Mouse (Mus musculus) hindbrain, embryonic 15.5 days (tissue): ENCODE data around the gene Obp2b. TPM values are rescaled to one million over a fixed set of nuclear protein-coding genes. Genes with fewer than 3 reads are reported as not detected.

Experiments used
- ATAC-seq: fragments of 200-750 bp; cut with Nextera tagmentation; 2 replicates; pipeline ENCODE4 v1.8.0; 2017; ENCODE audit warnings: low read depth, moderate number of reproducible peaks, moderate TSS enrichment; ENCODE audit not compliant: low FRiP score
- H3K27ac ChIP-seq: fragments of 300-500 bp; sonication (generic); replicated peaks from 2 replicates; pipeline ENCODE4 v1.5.1; 2015; ENCODE audit warnings: mild to moderate bottlenecking, inconsistent platforms
- H3K27me3 ChIP-seq: fragments of 300-500 bp; sonication (generic); 2 replicates; pipeline ENCODE4 v1.6.1; 2015; ENCODE audit warnings: control low read depth, inconsistent platforms
- H3K36me3 ChIP-seq: fragments of 300-500 bp; sonication (generic); 2 replicates; pipeline ENCODE4 v1.6.1; 2015; ENCODE audit warnings: control low read depth, inconsistent platforms
- H3K4me1 ChIP-seq: fragments of 300-500 bp; sonication (generic); replicated peaks from 2 replicates; pipeline ENCODE4 v1.6.1; 2015; ENCODE audit warnings: control low read depth, inconsistent platforms
- H3K4me2 ChIP-seq: fragments of 300-500 bp; sonication (generic); 2 replicates; pipeline ENCODE4 v1.6.1; 2015; ENCODE audit warnings: moderate library complexity, mild to moderate bottlenecking, inconsistent platforms
- H3K4me3 ChIP-seq: fragments of 300-500 bp; sonication (generic); 2 replicates; pipeline ENCODE4 v1.5.1; 2015; ENCODE audit warnings: mild to moderate bottlenecking, inconsistent platforms
- H3K9ac ChIP-seq: fragments of 300-500 bp; sonication (generic); 2 replicates; pipeline ENCODE4 v1.6.1; 2015; ENCODE audit warnings: inconsistent platforms
- H3K9me3 ChIP-seq: fragments of 300-500 bp; sonication (generic); 2 replicates; pipeline ENCODE4 v1.6.1; 2016; ENCODE audit warnings: control low read depth, inconsistent platforms
- WGBS: fragments of 180-500 bp; shearing (Covaris S2); methylation state at CpG from one replicate; pipeline ENCODE4 v1.1.7; 2015; 5-methylcytosine and 5-hydroxymethylcytosine counted together
- polyA plus RNA-seq: library from polyadenylated mRNA; unstranded; fragments of >200 nt; fragmentation: Nextera tagmentation; extraction: Ambion mirVana; gene quantifications from 2 replicates; pipeline ENCODE4 v1.2.1, GENCODE M21; 2015

The Obp2b gene
- polyA plus RNA-seq, 1 experiment from 2014 or later: not detected

GRCm38 (mm10) chr2:25785573-25786322, 48.9 kb downstream of the Obp2b start:
- Histone ChIP-seq H3K27me3 (no peaks in the 10 kb centered on the region), H3K27ac (no peak overlapping the region), H3K4me1 (no peaks in the 10 kb centered on the region), H3K4me2 (no peak overlapping the region), H3K36me3 (no peaks in the 10 kb centered on the region), H3K9me3 (no peaks in the 10 kb centered on the region), H3K4me3 (no peak overlapping the region), H3K9ac (no peak overlapping the region)
- no peak for ATAC-seq
- 65% methylated on average over 5 of the region's 5 CpGs for WGBS

- Histone ChIP-seq H3K9ac (no peak overlapping the region), H3K4me1 (no peaks in the 10 kb centered on the region), H3K9me3 (no peaks in the 10 kb centered on the region), H3K36me3 (no peaks in the 10 kb centered on the region), H3K27ac (no peak overlapping the region), H3K4me2 (no peak overlapping the region), H3K4me3 (no peak overlapping the region), H3K27me3 (no peaks in the 10 kb centered on the region)
- ATAC-seq: no peak
- 92% methylated on average over 3 of the region's 3 CpGs for WGBS
Measured at GRCm38 (mm10) chr2:25789092-25789491, 52.3 kb downstream of the Obp2b start.

Other genes with a start within 250 kb of the Obp2b start
- not detected in 2 replicates for gene Lcn12, start 243.1 kb upstream of the Obp2b start, polyA plus RNA-seq
- gene Fbxw5, start 236.3 kb upstream of the Obp2b start, polyA plus RNA-seq: 120 and 143 TPM in 2 replicates
- gene C8g, start 235.3 kb upstream of the Obp2b start, polyA plus RNA-seq: 5.8 and 6.1 TPM in 2 replicates
- gene Traf2, start 190.1 kb upstream of the Obp2b start, polyA plus RNA-seq: 16.5 and 19.4 TPM in 2 replicates
- gene Edf1, start 179.2 kb upstream of the Obp2b start, polyA plus RNA-seq: 375 and 378 TPM in 2 replicates
- gene Mamdc4, start 162.2 kb upstream of the Obp2b start, polyA plus RNA-seq: 1.6 and 2.1 TPM in 2 replicates
- 159 and 169 TPM in 2 replicates for gene Phpt1, start 161.8 kb upstream of the Obp2b start, polyA plus RNA-seq
- 14.5 and 16.5 TPM in 2 replicates for gene Ajm1, start 155.3 kb upstream of the Obp2b start, polyA plus RNA-seq
- gene Rabl6, start 128.5 kb upstream of the Obp2b start, polyA plus RNA-seq: 70.0 and 73.5 TPM in 2 replicates
- gene Ccdc183, start 119.3 kb upstream of the Obp2b start, polyA plus RNA-seq: 0.27 and 0.45 TPM in 2 replicates
- 47.0 and 57.8 TPM in 2 replicates for gene Tmem141, start 115.0 kb upstream of the Obp2b start, polyA plus RNA-seq
- gene Fcna, start 109.0 kb upstream of the Obp2b start, polyA plus RNA-seq: 3.7 and 4.6 TPM in 2 replicates
- not detected in 2 replicates for gene Lcn8, start 83.9 kb upstream of the Obp2b start, polyA plus RNA-seq
- not detected in 2 replicates for gene Lcn5, start 79.1 kb upstream of the Obp2b start, polyA plus RNA-seq
- gene Lcn6, start 60.2 kb upstream of the Obp2b start, polyA plus RNA-seq: not detected in 2 replicates
- not detected in 2 replicates for gene Lcn10, start 54.3 kb upstream of the Obp2b start, polyA plus RNA-seq
- not detected in 2 replicates for gene Obp2a, start 37.0 kb upstream of the Obp2b start, polyA plus RNA-seq
- 149 and 164 TPM in 2 replicates for gene Bmyc, start 30.3 kb upstream of the Obp2b start, polyA plus RNA-seq
- not detected in 2 replicates for gene Lcn3, start 28.6 kb downstream of the Obp2b start, polyA plus RNA-seq
- not detected in 2 replicates for gene Lcn11, start 40.0 kb downstream of the Obp2b start, polyA plus RNA-seq
- gene Gm13539, start 45.2 kb downstream of the Obp2b start, polyA plus RNA-seq: not detected in 2 replicates
- gene Glt6d1, start 78.8 kb downstream of the Obp2b start, polyA plus RNA-seq: not detected in 2 replicates
- not detected in 2 replicates for gene Lcn9, start 86.1 kb downstream of the Obp2b start, polyA plus RNA-seq
- gene Sohlh1, start 110.2 kb downstream of the Obp2b start, polyA plus RNA-seq: not detected in 2 replicates
- gene Kcnt1, start 126.7 kb downstream of the Obp2b start, polyA plus RNA-seq: 20.2 and 23.8 TPM in 2 replicates
- gene Camsap1, start 246.3 kb downstream of the Obp2b start, polyA plus RNA-seq: 71.7 and 77.2 TPM in 2 replicates